Comparison of ENCODE assay signal across 29 mouse cellular contexts in genomic region chr3:153480636-153481006, GRCm38 (mm10).
A peak's percentile ranks its signal among the peaks of the same experiment; 100 is the strongest.
DNase-seq lines count a peak whose midpoint lies in the region; ATAC-seq lines count a peak whose summit lies in the region.
"Had no signal": no experiment of that assay in that cellular context is flagged by ENCODE, and none has a peak within 500 bp of the region (broad histone marks: within the 10 kb centered on the region; RNA-seq: fewer than 3 reads in every experiment).

No protein-coding gene starts in this region.

- H3K27me3 ChIP-seq in liver, embryonic 12.5 days (replicated peaks): no peaks in the 10 kb centered on the region
- no peaks in the 10 kb centered on the region for H3K27me3 ChIP-seq in liver, embryonic 16.5 days (ENCODE audit: control insufficient read depth, insufficient read depth, low read depth, low read length)
- H3K27me3 ChIP-seq in intestine, embryonic 16.5 days (replicated peaks; ENCODE audit: control insufficient read depth, insufficient read depth, low read length): no peaks in the 10 kb centered on the region
- H3K27me3 ChIP-seq: embryonic facial prominence, embryonic 13.5 days; forebrain, embryonic 13.5 days; hindbrain, embryonic 12.5 days; limb, embryonic 15.5 days; midbrain, embryonic 15.5 days; neural tube, embryonic 13.5 days had no signal

- H3K4me3 ChIP-seq in liver, embryonic 12.5 days: no peak overlapping the region
- no peak overlapping the region for H3K4me3 ChIP-seq in liver, embryonic 16.5 days (ENCODE audit: low read depth, low read length)
- H3K4me3 ChIP-seq in intestine, embryonic 16.5 days (ENCODE audit: low read length): no peak overlapping the region
- H3K4me3 ChIP-seq: embryonic facial prominence, embryonic 13.5 days; erythroblast, embryonic 14.5 days; forebrain, embryonic 13.5 days; gastrocnemius, adult 2 months; hindbrain, embryonic 12.5 days; limb, embryonic 15.5 days; midbrain, embryonic 15.5 days; myocyte; neural tube, embryonic 13.5 days had no signal

- peak; percentile 47; the same call in 1 of the 2 replicates for ATAC-seq in liver, embryonic 12.5 days
- peak; percentile 80 for ATAC-seq in common myeloid progenitor, adult 5-6 weeks (replicated peaks; ENCODE audit: low read depth, poor library complexity, severe bottlenecking)
- 0 out of 2 replicates have a peak, but pooled peaks have one; percentile 27 for ATAC-seq in liver, embryonic 16.5 days (ENCODE audit: low read depth)
- no peak for ATAC-seq in intestine, embryonic 16.5 days
- ATAC-seq: forebrain, embryonic 13.5 days; lung, postnatal 0 days; midbrain, embryonic 15.5 days had no signal

- no peak overlapping the region for H3K27ac ChIP-seq in liver, embryonic 12.5 days
- no peak overlapping the region for H3K27ac ChIP-seq in liver, embryonic 16.5 days (ENCODE audit: low read length)
- no peak overlapping the region for H3K27ac ChIP-seq in intestine, embryonic 16.5 days (ENCODE audit: low read length)
- H3K27ac ChIP-seq: embryonic facial prominence, embryonic 13.5 days; forebrain, embryonic 13.5 days; gastrocnemius, adult 2 months; hindbrain, embryonic 12.5 days; limb, embryonic 15.5 days; macrophage; midbrain, embryonic 15.5 days; neural tube, embryonic 13.5 days had no signal

- no peak for DNase-seq in liver
- DNase-seq in kidney, postnatal 25 days: no peak
- no peak for DNase-seq in retina, embryonic 14.5 days (ENCODE audit: low spot score)
- DNase-seq: adrenal gland, postnatal 14 days; B cell, adult 2 months; cerebellum, adult 2 months; cerebellum, postnatal 25 days; embryo, embryonic 11 days; gastrocnemius, adult 2 months; kidney, adult 18-20 months; left cerebral cortex, postnatal 4 days; right cerebral cortex, adult 18-20 months; spleen, adult 18-20 months; thymus, postnatal 36 days had no signal

- H3K9me3 ChIP-seq in liver, embryonic 12.5 days (replicated peaks): no peaks in the 10 kb centered on the region
- no peaks in the 10 kb centered on the region for H3K9me3 ChIP-seq in liver, embryonic 16.5 days (replicated peaks; ENCODE audit: control insufficient read depth, low read length)
- no peaks in the 10 kb centered on the region for H3K9me3 ChIP-seq in intestine, embryonic 16.5 days (ENCODE audit: control insufficient read depth, low read length)
- H3K9me3 ChIP-seq: embryonic facial prominence, embryonic 13.5 days; forebrain, embryonic 13.5 days; hindbrain, embryonic 12.5 days; limb, embryonic 15.5 days; midbrain, embryonic 15.5 days; neural tube, embryonic 13.5 days had no signal

- H3K36me3 ChIP-seq in liver, embryonic 12.5 days: no peaks in the 10 kb centered on the region
- H3K36me3 ChIP-seq in liver, embryonic 16.5 days (ENCODE audit: control insufficient read depth, insufficient read depth): no peaks in the 10 kb centered on the region
- H3K36me3 ChIP-seq in intestine, embryonic 16.5 days (ENCODE audit: control insufficient read depth, insufficient read depth, low read length): no peaks in the 10 kb centered on the region
- H3K36me3 ChIP-seq: embryonic facial prominence, embryonic 13.5 days; hindbrain, embryonic 12.5 days; limb, embryonic 15.5 days; midbrain, embryonic 15.5 days; neural tube, embryonic 13.5 days had no signal

- H3K9ac ChIP-seq in liver, embryonic 12.5 days: no peak overlapping the region
- H3K9ac ChIP-seq in liver, embryonic 16.5 days (ENCODE audit: low read depth, low read length): no peak overlapping the region
- no peak overlapping the region for H3K9ac ChIP-seq in intestine, embryonic 16.5 days (ENCODE audit: low read depth, low read length)
- H3K9ac ChIP-seq: embryonic facial prominence, embryonic 13.5 days; forebrain, embryonic 13.5 days; hindbrain, embryonic 12.5 days; limb, embryonic 15.5 days; midbrain, embryonic 15.5 days; neural tube, embryonic 13.5 days had no signal

- H3K4me2 ChIP-seq in liver, embryonic 12.5 days: peak overlapping the region; percentile 29
- no peak overlapping the region for H3K4me2 ChIP-seq in liver, embryonic 16.5 days (ENCODE audit: low read depth, low read length)
- no peak overlapping the region for H3K4me2 ChIP-seq in intestine, embryonic 16.5 days (ENCODE audit: low read depth, low read length)
- H3K4me2 ChIP-seq: embryonic facial prominence, embryonic 13.5 days; forebrain, embryonic 13.5 days; heart, embryonic 11.5 days; hindbrain, embryonic 12.5 days; limb, embryonic 15.5 days; midbrain, embryonic 15.5 days; neural tube, embryonic 13.5 days had no signal

- 53% methylated on average over 5 of the region's 5 CpGs for WGBS in liver, embryonic 12.5 days (ENCODE audit: insufficient replicate concordance)
- 51% methylated on average over 5 of the region's 5 CpGs for WGBS in liver, embryonic 16.5 days (ENCODE audit: insufficient replicate concordance)
- WGBS in intestine, embryonic 16.5 days: 75% methylated on average over 5 of the region's 5 CpGs

- H3K4me1 ChIP-seq in liver, embryonic 12.5 days: peaks cover 23% of the 10 kb centered on the region
- no peaks in the 10 kb centered on the region; the same call in none of the 2 replicates for H3K4me1 ChIP-seq in liver, embryonic 16.5 days (ENCODE audit: control insufficient read depth, low read depth, low read length)
- H3K4me1 ChIP-seq in intestine, embryonic 16.5 days (ENCODE audit: control insufficient read depth, insufficient read depth, low read length): no peaks in the 10 kb centered on the region
- H3K4me1 ChIP-seq: embryonic facial prominence, embryonic 13.5 days; hindbrain, embryonic 12.5 days; limb, embryonic 15.5 days had no signal
